Mouse (Mus musculus) heart, embryonic 10.5 days (tissue): ENCODE data around the gene Gnl1. TPM values are rescaled to one million over a fixed set of nuclear protein-coding genes. Genes with fewer than 3 reads are reported as not detected.

Experiments used
- DNase-seq: peaks from one replicate; pipeline ENCODE4 v3.0.0-alpha.2; 2017; ENCODE audit warnings: low spot score
- H3K27ac ChIP-seq: fragments of 300-500 bp; sonication (generic); 2 replicates; pipeline ENCODE4 v1.5.1; 2016; ENCODE audit warnings: mild to moderate bottlenecking
- H3K27me3 ChIP-seq: fragments of 300-500 bp; sonication (generic); 2 replicates; pipeline ENCODE4 v1.6.1; 2016; ENCODE audit warnings: mild to moderate bottlenecking; ENCODE audit not compliant: poor library complexity, insufficient read depth, severe bottlenecking
- H3K36me3 ChIP-seq: fragments of 300-500 bp; sonication (generic); 2 replicates; pipeline ENCODE4 v1.6.1; 2016; ENCODE audit warnings: mild to moderate bottlenecking, moderate library complexity
- H3K4me1 ChIP-seq: fragments of 300-500 bp; sonication (generic); 2 replicates; pipeline ENCODE4 v1.6.1; 2016; ENCODE audit warnings: mild to moderate bottlenecking
- H3K4me3 ChIP-seq: fragments of 300-500 bp; sonication (generic); 2 replicates; pipeline ENCODE4 v1.5.1; 2016; ENCODE audit warnings: mild to moderate bottlenecking, moderate library complexity
- H3K9me3 ChIP-seq: fragments of 300-500 bp; sonication (generic); 2 replicates; pipeline ENCODE4 v1.6.1; 2016; ENCODE audit warnings: mild to moderate bottlenecking, moderate library complexity
- WGBS: fragments of 180-500 bp; shearing (Covaris S2); methylation state at CpG from one replicate; pipeline ENCODE4 v1.1.7; 2016; 5-methylcytosine and 5-hydroxymethylcytosine counted together
- polyA plus RNA-seq: library from polyadenylated mRNA; unstranded; fragments of >200 nt; fragmentation: Nextera tagmentation; extraction: Ambion mirVana; gene quantifications from 2 replicates; pipeline ENCODE4 v1.2.1, GENCODE M21; 2016

Gene Gnl1
- polyA plus RNA-seq, 1 experiment from 2014 or later = 49.8 TPM

- 89% methylated on average over 2 of the region's 2 CpGs for WGBS
- Histone ChIP-seq H3K9me3 (no peaks in the 10 kb centered on the region), H3K36me3 (peaks cover 44% of the 10 kb centered on the region), H3K27ac (no peak overlapping the region), H3K27me3 (no peaks in the 10 kb centered on the region), H3K4me1 (peaks cover 16% of the 10 kb centered on the region), H3K4me3 (no peak overlapping the region)
- DNase-seq = no peak
Observed at GRCm38 (mm10) chr17:35967621-35968020, 12.0 kb upstream of the Gnl1 start.

DNA sequence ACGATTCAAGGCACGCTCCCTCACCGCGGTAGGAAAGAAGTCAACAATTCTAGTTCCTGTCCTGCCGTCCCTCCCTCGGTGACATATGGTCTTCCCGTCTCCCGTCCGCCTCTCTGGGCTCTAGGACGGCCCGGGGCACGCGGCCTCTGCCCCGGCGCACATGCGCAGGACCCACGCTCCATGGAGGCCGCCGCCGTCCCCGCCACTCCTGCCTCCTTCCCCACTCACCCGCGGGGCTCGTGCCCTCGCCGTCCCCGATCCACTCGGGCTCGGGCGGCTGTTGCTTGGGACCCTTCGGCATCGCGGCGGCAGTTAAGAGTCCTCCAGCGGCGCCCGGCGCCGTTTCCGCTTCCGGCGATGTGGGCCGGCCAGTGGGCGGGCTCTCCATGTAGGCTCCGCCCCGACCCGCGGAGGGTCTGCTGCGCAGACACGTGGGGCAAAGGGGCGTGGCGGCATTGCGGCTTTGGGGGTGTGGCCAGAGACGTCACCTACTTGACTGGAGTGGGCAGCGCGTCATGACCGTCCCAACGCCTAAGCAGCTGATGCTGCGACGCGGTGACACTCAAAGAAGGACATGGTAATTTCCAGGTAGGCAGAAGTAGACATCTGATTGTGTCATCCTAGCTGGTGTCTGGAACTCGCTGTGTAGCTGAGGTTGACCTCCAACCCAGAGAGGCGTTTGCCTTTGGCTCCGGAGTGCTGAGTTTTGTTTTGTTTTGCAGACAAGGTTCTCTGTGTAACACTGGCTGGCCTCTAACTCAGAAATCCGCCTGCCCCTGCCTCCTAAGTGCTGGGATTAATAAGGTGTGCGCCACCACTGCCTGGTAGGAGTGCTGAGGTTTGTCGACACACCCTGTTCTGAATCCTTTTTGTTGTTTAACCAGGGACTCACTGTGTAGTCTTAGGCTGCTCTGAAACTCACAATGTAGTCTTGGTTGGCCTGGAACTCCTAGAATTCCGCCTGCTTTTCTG lies 9.9 kb upstream of the Gnl1 start, which contains the start of gene Abcf1:
Abcf1 (minus strand) TSS at position 344 of the 972 bp plus-strand sequence.
- Histone ChIP-seq H3K4me1 (peaks cover 16% of the 10 kb centered on the region), H3K27me3 (no peaks in the 10 kb centered on the region), H3K4me3 (peak within 1 kb of the TSS; percentile 86), H3K36me3 (peaks cover 41% of the 10 kb centered on the region), H3K9me3 (no peaks in the 10 kb centered on the region), H3K27ac (peak within 1 kb of the TSS; percentile 92)
- under 1% methylated on average over 68 of the region's 68 CpGs for WGBS
- peak; percentile 99 for DNase-seq

DNA sequence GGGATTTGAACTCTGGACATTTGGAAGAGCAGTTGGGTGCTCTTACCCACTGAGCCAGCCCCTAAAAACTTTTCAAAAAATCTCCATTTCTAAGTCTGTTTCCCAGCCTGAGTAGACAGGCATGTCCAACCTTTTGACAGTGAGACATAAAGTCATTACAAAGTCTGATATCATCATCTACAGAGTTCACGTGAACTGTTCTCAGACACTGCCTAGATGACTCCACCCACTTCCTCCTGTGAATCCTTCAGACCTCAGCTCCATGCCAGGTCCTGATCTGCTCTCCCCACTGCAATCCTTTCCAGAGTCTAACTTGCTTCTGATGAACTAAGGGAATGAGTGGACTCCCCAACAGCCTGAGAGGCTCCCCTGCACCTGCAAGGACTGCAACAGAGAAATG lies 7.5 kb upstream of the Gnl1 start:
- Histone ChIP-seq H3K27me3 (no peaks in the 10 kb centered on the region), H3K4me1 (peaks cover 16% of the 10 kb centered on the region), H3K4me3 (no peak overlapping the region), H3K9me3 (no peaks in the 10 kb centered on the region), H3K27ac (no peak overlapping the region), H3K36me3 (peaks cover 41% of the 10 kb centered on the region)
- DNase-seq = no peak
- 65% methylated on average over 1 of the region's 1 CpGs for WGBS

- H3K27ac ChIP-seq = peak overlapping the region; percentile 91
- H3K4me1 ChIP-seq = peaks cover 22% of the 10 kb centered on the region
- 1% methylated on average over 41 of the region's 41 CpGs for WGBS
- peak overlapping the region; percentile 87 for H3K4me3 ChIP-seq
- no peaks in the 10 kb centered on the region for H3K27me3 ChIP-seq
- peak; percentile 94 for DNase-seq
- peaks cover 47% of the 10 kb centered on the region for H3K36me3 ChIP-seq
- no peaks in the 10 kb centered on the region for H3K9me3 ChIP-seq
Observed at GRCm38 (mm10) chr17:35978811-35979400, 745 bp upstream of the Gnl1 start.

DNA sequence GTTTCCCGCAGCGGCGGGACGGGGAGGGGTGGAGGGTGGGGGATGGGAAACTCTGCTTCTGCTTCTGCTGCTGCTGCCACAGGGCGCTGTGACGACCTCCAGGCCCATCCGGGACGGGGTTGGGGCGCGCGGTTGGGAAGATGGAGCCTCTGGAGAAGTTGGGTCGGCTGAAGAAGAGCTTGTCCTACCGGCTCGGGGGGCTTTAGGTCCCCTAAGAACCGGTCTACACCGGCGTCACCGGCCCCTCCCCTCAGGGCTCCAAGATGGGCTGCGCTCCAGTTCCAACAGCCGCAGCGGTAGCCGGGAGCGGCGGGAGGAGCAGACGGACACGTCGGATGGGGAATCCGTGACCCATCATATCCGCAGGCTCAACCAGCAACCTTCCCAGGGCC lies 708 bp downstream of the Gnl1 start:
- no peaks in the 10 kb centered on the region for H3K9me3 ChIP-seq

GRCm38 (mm10) chr17:35981776-35982175 lies 2.1 kb downstream of the Gnl1 start:
- Histone ChIP-seq H3K4me1 (peaks cover 22% of the 10 kb centered on the region), H3K9me3 (no peaks in the 10 kb centered on the region), H3K36me3 (peaks cover 52% of the 10 kb centered on the region), H3K27me3 (no peaks in the 10 kb centered on the region), H3K27ac (no peak overlapping the region), H3K4me3 (no peak overlapping the region)
- no peak for DNase-seq
- 88% methylated on average over 9 of the region's 9 CpGs for WGBS

More for the DNA sequence above, 708 bp downstream of the Gnl1 start:
- Histone ChIP-seq H3K4me3 (peak overlapping the region; percentile 87), H3K27ac (peak overlapping the region; percentile 91), H3K27me3 (no peaks in the 10 kb centered on the region), H3K4me1 (peaks cover 22% of the 10 kb centered on the region), H3K36me3 (peaks cover 48% of the 10 kb centered on the region)
- DNase-seq = no peak
- WGBS = 0% methylated on average over 29 of the region's 29 CpGs

GRCm38 (mm10) chr17:35991781-35992180 lies 12.1 kb downstream of the Gnl1 start:
- 39% methylated on average over 10 of the region's 10 CpGs for WGBS
- H3K36me3 ChIP-seq = peaks cover 32% of the 10 kb centered on the region
- DNase-seq = no peak
- peaks cover 11% of the 10 kb centered on the region for H3K4me1 ChIP-seq
- no peak overlapping the region for H3K4me3 ChIP-seq
- no peak overlapping the region for H3K27ac ChIP-seq
- no peaks in the 10 kb centered on the region for H3K27me3 ChIP-seq
- H3K9me3 ChIP-seq = no peaks in the 10 kb centered on the region

GRCm38 (mm10) chr17:35993675-35994074 lies 14.0 kb downstream of the Gnl1 start:
- peak; percentile 93 for DNase-seq
- H3K9me3 ChIP-seq = no peaks in the 10 kb centered on the region
- H3K27ac ChIP-seq = no peak overlapping the region
- peaks cover 13% of the 10 kb centered on the region for H3K36me3 ChIP-seq
- H3K27me3 ChIP-seq = no peaks in the 10 kb centered on the region
- H3K4me1 ChIP-seq = peaks cover 19% of the 10 kb centered on the region
- 6% methylated on average over 17 of the region's 17 CpGs for WGBS
- peak overlapping the region; percentile 70 for H3K4me3 ChIP-seq

- Histone ChIP-seq H3K27me3 (no peaks in the 10 kb centered on the region), H3K36me3 (peaks cover 7% of the 10 kb centered on the region), H3K4me1 (peaks cover 19% of the 10 kb centered on the region), H3K9me3 (no peaks in the 10 kb centered on the region), H3K27ac (peak overlapping the region; percentile 68), H3K4me3 (peak overlapping the region; percentile 70)
- peak; percentile 93 for DNase-seq
- WGBS = 5% methylated on average over 31 of the region's 31 CpGs
Observed at GRCm38 (mm10) chr17:35994175-35994878, 14.7 kb downstream of the Gnl1 start.

DNA sequence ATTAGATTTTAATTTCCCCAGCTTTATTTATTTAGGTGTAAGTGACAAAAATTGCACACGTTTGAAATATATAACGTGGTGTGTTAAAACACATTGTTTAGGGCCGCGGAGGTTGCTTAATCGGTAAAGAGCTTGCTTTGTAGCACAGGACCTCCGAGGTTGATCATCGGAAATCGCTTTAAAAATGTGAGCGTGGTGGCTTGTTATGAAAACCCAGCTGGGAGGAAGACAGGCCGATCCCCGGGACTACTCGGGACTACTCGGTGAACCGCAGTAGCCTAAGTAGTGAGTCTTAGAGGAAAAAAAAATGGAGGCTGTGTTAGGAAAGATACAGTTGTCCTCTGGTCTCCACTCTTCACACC lies 15.2 kb downstream of the Gnl1 start:
- Histone ChIP-seq H3K36me3 (0 out of 2 replicates have a peak, but pooled peaks cover 2% of the 10 kb centered on the region), H3K9me3 (no peaks in the 10 kb centered on the region), H3K27ac (peak overlapping the region; percentile 68), H3K27me3 (no peaks in the 10 kb centered on the region), H3K4me3 (peak overlapping the region; percentile 70), H3K4me1 (peaks cover 19% of the 10 kb centered on the region)
- WGBS = 4% methylated on average over 14 of the region's 14 CpGs
- no peak for DNase-seq

DNA sequence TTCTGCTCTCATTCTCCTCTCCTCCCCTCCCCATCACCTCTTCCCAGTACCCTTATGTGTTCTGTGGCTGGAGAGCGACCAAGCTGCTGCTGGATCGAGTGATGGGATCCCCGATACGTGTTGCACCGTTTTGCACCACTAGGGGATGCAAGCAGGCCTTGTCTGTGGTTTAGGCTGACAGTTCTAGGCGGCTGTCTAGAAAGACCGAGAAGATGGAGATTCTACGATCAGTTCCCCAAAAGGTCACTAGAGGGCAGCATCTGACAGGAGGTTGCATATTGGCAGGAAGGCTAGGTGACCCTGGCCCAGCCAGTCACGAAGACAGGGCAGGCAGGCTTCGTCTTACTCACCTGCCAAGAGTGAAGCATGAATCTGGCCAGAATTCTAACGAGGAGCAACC lies 17.3 kb downstream of the Gnl1 start:
- no peaks in the 10 kb centered on the region for H3K9me3 ChIP-seq
- WGBS = 5% methylated on average over 11 of the region's 11 CpGs
- peak; percentile 96 for DNase-seq
- H3K4me1 ChIP-seq = peaks cover 15% of the 10 kb centered on the region
- H3K4me3 ChIP-seq = no peak overlapping the region
- no peaks in the 10 kb centered on the region for H3K27me3 ChIP-seq
- H3K27ac ChIP-seq = no peak overlapping the region
- no peaks in the 10 kb centered on the region for H3K36me3 ChIP-seq

- Histone ChIP-seq H3K36me3 (no peaks in the 10 kb centered on the region), H3K4me1 (peaks cover 14% of the 10 kb centered on the region), H3K4me3 (no peak overlapping the region), H3K27ac (no peak overlapping the region), H3K27me3 (no peaks in the 10 kb centered on the region), H3K9me3 (no peaks in the 10 kb centered on the region)
- 59% methylated on average over 12 of the region's 12 CpGs for WGBS
- no peak for DNase-seq
Observed at GRCm38 (mm10) chr17:35997713-35998510, 18.3 kb downstream of the Gnl1 start.
